In the genomic region with DNA sequence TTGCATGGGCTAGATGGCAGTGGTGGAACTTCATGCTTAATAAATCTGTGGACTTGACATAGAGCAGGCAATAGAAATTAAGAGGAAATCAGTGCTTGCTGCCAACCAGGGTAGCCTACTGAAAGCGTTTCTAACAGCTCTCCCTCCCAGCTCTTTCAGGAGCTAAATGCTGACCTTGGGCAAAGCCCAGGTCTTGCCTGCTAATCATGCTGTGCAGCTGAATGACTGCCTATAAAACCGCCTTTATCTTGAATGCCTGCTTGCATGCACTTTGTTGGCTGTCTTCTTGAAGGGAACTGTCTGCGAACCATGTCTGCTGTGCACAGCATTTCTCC, we compare ENCODE assay signal across 16 mouse cellular contexts. TPM values are rescaled to one million over a fixed set of nuclear protein-coding genes. Genes with fewer than 3 reads are reported as not detected.
DNase-seq lines count a peak whose midpoint lies in the region; ATAC-seq and TF ChIP-seq lines count a peak whose summit lies in the region.
"Had no signal": no experiment of that assay in that cellular context is flagged by ENCODE, and none has a peak within 500 bp of the region (broad histone marks: within the 10 kb centered on the region; RNA-seq: fewer than 3 reads in every experiment).

No protein-coding gene starts in this region.

- no peaks in the 10 kb centered on the region for H3K4me1 ChIP-seq in heart, embryonic 12.5 days (replicated peaks)
- no peaks in the 10 kb centered on the region for H3K4me1 ChIP-seq in midbrain, postnatal 0 days (ENCODE audit: insufficient read depth, low read length)
- no peaks in the 10 kb centered on the region for H3K4me1 ChIP-seq in midbrain, embryonic 11.5 days (ENCODE audit: control insufficient read depth, insufficient read depth, low read length)
- H3K4me1 ChIP-seq in neural tube, embryonic 15.5 days, result no peaks in the 10 kb centered on the region
- H3K4me1 ChIP-seq: embryonic facial prominence, embryonic 15.5 days; forebrain, embryonic 13.5 days; lung, embryonic 15.5 days had no signal

- H3K9me3 ChIP-seq in heart, embryonic 12.5 days (replicated peaks), result no peaks in the 10 kb centered on the region
- H3K9me3 ChIP-seq in midbrain, postnatal 0 days (ENCODE audit: low read length), result no peaks in the 10 kb centered on the region
- no peaks in the 10 kb centered on the region for H3K9me3 ChIP-seq in midbrain, embryonic 11.5 days (ENCODE audit: control insufficient read depth, low read length)
- H3K9me3 ChIP-seq in neural tube, embryonic 15.5 days (replicated peaks), result no peaks in the 10 kb centered on the region
- H3K9me3 ChIP-seq: embryonic facial prominence, embryonic 15.5 days; forebrain, embryonic 13.5 days; lung, embryonic 15.5 days; megakaryocyte, embryonic 14.5 days had no signal

- H3K27ac ChIP-seq in heart, embryonic 12.5 days (ENCODE audit: poor library complexity, severe bottlenecking), result no peak overlapping the region
- H3K27ac ChIP-seq in midbrain, postnatal 0 days (ENCODE audit: low read depth, low read length), result no peak overlapping the region
- no peak overlapping the region for H3K27ac ChIP-seq in midbrain, embryonic 11.5 days (ENCODE audit: low read depth, low read length)
- H3K27ac ChIP-seq in neural tube, embryonic 15.5 days (replicated peaks), result no peak overlapping the region
- H3K27ac ChIP-seq: embryonic facial prominence, embryonic 15.5 days; forebrain, embryonic 13.5 days; lung, embryonic 15.5 days had no signal

- H3K27me3 ChIP-seq in heart, embryonic 12.5 days (replicated peaks), result no peaks in the 10 kb centered on the region
- H3K27me3 ChIP-seq in midbrain, postnatal 0 days (ENCODE audit: insufficient read depth, low read length), result no peaks in the 10 kb centered on the region
- H3K27me3 ChIP-seq in midbrain, embryonic 11.5 days (ENCODE audit: control insufficient read depth, insufficient read depth, low read length), result no peaks in the 10 kb centered on the region
- H3K27me3 ChIP-seq in neural tube, embryonic 15.5 days (replicated peaks), result no peaks in the 10 kb centered on the region
- H3K27me3 ChIP-seq: CH12.LX; embryonic facial prominence, embryonic 15.5 days; forebrain, embryonic 13.5 days; lung, embryonic 15.5 days had no signal

- TF ChIP-seq CTCF in midbrain, postnatal 0 days (IDR thresholded peaks at IDR 0.05), result no peak

- ATAC-seq in heart, embryonic 12.5 days (ENCODE audit: insufficient number of reproducible peaks, low FRiP score), result no peak
- no peak for ATAC-seq in midbrain, postnatal 0 days (ENCODE audit: low FRiP score)
- no peak for ATAC-seq in midbrain, embryonic 11.5 days (ENCODE audit: low FRiP score)
- ATAC-seq in neural tube, embryonic 15.5 days (ENCODE audit: low FRiP score), result peak; percentile 50; the same call in 1 of the 2 replicates
- ATAC-seq: forebrain, embryonic 13.5 days; intestine, postnatal 0 days had no signal

- no peak overlapping the region for H3K4me2 ChIP-seq in heart, embryonic 12.5 days
- no peak overlapping the region for H3K4me2 ChIP-seq in midbrain, postnatal 0 days (ENCODE audit: low read depth, low read length, poor library complexity, severe bottlenecking)
- H3K4me2 ChIP-seq in midbrain, embryonic 11.5 days, result no peak overlapping the region
- H3K4me2 ChIP-seq in neural tube, embryonic 15.5 days, result no peak overlapping the region
- H3K4me2 ChIP-seq: embryonic facial prominence, embryonic 15.5 days; forebrain, embryonic 13.5 days; lung, embryonic 15.5 days had no signal

- DNase-seq in cerebellum, adult 11-12 months, result peak; percentile 22
- no peak for DNase-seq in cerebellum, adult 9-10 months
- peak; percentile 82 for DNase-seq in heart, adult 11 months
- peak; percentile 18 for DNase-seq in midbrain, postnatal 0 days (ENCODE audit: low spot score)
- no peak for DNase-seq in midbrain, embryonic 11.5 days (ENCODE audit: low spot score, missing footprints)
- DNase-seq in kidney, postnatal 4 days, result no peak
- DNase-seq: kidney, postnatal 25 days; thymus, postnatal 14 days had no signal

- no peak overlapping the region for H3K9ac ChIP-seq in heart, embryonic 12.5 days
- H3K9ac ChIP-seq in midbrain, postnatal 0 days (replicated peaks; ENCODE audit: low read length, poor library complexity, severe bottlenecking), result no peak overlapping the region
- H3K9ac ChIP-seq in midbrain, embryonic 11.5 days (ENCODE audit: low read length), result no peak overlapping the region
- H3K9ac ChIP-seq in neural tube, embryonic 15.5 days (replicated peaks), result no peak overlapping the region
- H3K9ac ChIP-seq: embryonic facial prominence, embryonic 15.5 days; forebrain, embryonic 13.5 days; lung, embryonic 15.5 days had no signal

- H3K36me3 ChIP-seq in heart, embryonic 12.5 days, result no peaks in the 10 kb centered on the region
- H3K36me3 ChIP-seq in midbrain, postnatal 0 days (ENCODE audit: insufficient read depth, low read length), result no peaks in the 10 kb centered on the region
- H3K36me3 ChIP-seq in midbrain, embryonic 11.5 days (ENCODE audit: control insufficient read depth, insufficient read depth, low read length), result no peaks in the 10 kb centered on the region
- no peaks in the 10 kb centered on the region for H3K36me3 ChIP-seq in neural tube, embryonic 15.5 days
- H3K36me3 ChIP-seq: embryonic facial prominence, embryonic 15.5 days; lung, embryonic 15.5 days had no signal

- H3K4me3 ChIP-seq in heart, embryonic 12.5 days, result no peak overlapping the region
- no peak overlapping the region for H3K4me3 ChIP-seq in midbrain, postnatal 0 days (ENCODE audit: low read depth, low read length)
- H3K4me3 ChIP-seq in midbrain, embryonic 11.5 days (ENCODE audit: low read depth, low read length), result no peak overlapping the region
- H3K4me3 ChIP-seq in neural tube, embryonic 15.5 days (replicated peaks), result no peak overlapping the region
- H3K4me3 ChIP-seq: embryonic facial prominence, embryonic 15.5 days; forebrain, embryonic 13.5 days; lung, embryonic 15.5 days; megakaryocyte, embryonic 14.5 days had no signal

- 45% methylated on average over 3 of the region's 3 CpGs for WGBS in heart, embryonic 12.5 days
- 50% methylated on average over 3 of the region's 3 CpGs for WGBS in midbrain, postnatal 0 days
- 65% methylated on average over 3 of the region's 3 CpGs for WGBS in midbrain, embryonic 11.5 days
- WGBS in neural tube, embryonic 15.5 days, result 30% methylated on average over 3 of the region's 3 CpGs

RNA-seq across cellular contexts. Expression of a gene that starts 38.0 kb away (rescaled TPM):
- 3.1 and 3.8 TPM in 2 replicates for polyA plus RNA-seq in heart, embryonic 12.5 days (2016; fragmentation: Nextera tagmentation; extraction: Ambion mirVana)
- total RNA-seq in midbrain, postnatal 0 days (2014; rRNA removed), result 10.3 and 13.7 TPM in 2 replicates
- 4.6 and 5.5 TPM in 2 replicates for polyA plus RNA-seq in midbrain, postnatal 0 days (2015; fragmentation: Nextera tagmentation; extraction: Ambion mirVana)
- polyA plus RNA-seq in midbrain, embryonic 11.5 days (2014; fragmentation: Nextera tagmentation; extraction: Ambion mirVana), result 8.3 and 8.6 TPM in 2 replicates
- polyA plus RNA-seq in neural tube, embryonic 15.5 days (2015; fragmentation: Nextera tagmentation; extraction: Ambion mirVana), result 4.8 and 5.1 TPM in 2 replicates
- total RNA-seq: CH12.LX had no signal

Comparison
In these comparisons a context has a peak if more than half of its experiments do, and no peak if none do; other contexts are left out.
1. DNase-seq: peak in cerebellum, adult 11-12 months (single experiment), heart, adult 11 months (single experiment) and midbrain, postnatal 0 days (single experiment); none in cerebellum, adult 9-10 months (single experiment), midbrain, embryonic 11.5 days (single experiment) and kidney, postnatal 4 days (0 of 2).